Mouse (Mus musculus): ENCODE data around the gene Dpm3.

Gene Dpm3

DNA sequence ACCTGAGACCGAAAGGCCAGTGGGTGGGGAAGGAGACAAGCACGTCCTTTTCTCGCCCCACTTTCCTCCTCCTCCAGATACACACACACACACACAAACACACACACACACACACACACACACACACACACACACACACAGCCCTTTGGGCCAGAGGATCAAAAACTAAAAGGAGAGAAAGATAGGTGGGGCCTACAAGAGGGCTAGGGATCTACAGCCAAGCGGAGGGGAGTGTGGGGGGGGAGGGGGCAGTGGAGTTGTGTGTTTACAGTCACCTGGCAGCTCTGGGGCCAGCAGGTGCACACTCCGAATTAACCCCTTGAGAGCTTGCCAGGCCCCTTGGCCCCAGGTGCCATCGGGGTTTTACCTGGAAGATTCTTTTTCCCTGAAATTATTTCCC lies 26.5 kb upstream of the Dpm3 start:
- no peak for DNase-seq

- DNase-seq: no peak
Observed at GRCm38 (mm10) chr3:89233562-89234110, 25.5 kb upstream of the Dpm3 start.

- DNase-seq: no peak
Observed at GRCm38 (mm10) chr3:89236516-89236915, 22.6 kb upstream of the Dpm3 start.

- DNase-seq: no peak
Observed at GRCm38 (mm10) chr3:89237682-89238081, 21.5 kb upstream of the Dpm3 start.

- DNase-seq: no peak
Observed at GRCm38 (mm10) chr3:89238494-89238893, 20.7 kb upstream of the Dpm3 start.

DNA sequence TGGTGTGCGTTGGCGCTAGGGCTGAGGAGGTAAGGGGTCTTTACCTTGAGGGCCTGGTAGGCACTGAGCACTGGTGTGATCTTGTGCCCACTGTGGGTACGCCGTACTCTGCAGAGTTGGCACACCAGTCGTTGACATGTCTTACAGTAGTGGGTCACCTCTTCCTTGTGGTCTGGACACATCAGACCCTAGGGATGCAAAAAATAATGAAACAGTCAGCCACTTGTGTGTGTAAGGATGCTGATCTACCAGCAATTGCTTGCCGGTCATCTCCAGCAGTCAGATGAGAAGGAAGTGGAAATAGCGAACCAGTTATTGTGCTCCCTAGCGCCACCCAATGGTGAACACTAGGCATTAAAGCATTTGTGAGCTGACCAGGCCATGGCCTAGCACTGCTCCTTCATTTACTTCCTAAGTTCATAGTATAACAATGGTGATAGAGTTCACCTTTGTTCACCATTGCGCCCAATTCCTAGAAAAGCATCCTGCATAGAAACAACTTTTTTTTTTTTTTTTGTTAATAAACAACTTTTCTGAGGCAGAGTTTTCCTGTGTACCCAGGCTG lies 16.7 kb upstream of the Dpm3 start:
- no peak for DNase-seq

DNA sequence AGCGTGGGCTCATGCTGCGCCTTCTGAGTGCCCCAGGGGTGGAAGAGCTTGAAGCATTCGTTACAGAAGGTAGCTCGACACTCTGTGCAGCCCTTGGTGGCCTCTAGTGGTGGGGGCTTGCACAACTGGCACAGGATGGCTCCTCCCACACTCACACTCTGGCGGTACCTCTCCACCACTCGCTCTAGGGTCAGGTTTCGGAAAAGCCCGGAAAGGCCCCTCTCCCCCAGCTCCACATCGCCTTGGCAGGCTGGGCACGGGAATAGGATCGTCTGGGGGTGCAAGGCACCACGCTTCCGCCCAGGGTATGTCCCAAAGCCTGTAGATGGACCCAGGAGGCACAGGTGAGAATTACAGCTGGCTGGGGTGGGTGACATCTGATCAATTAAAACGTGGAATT lies 15.5 kb upstream of the Dpm3 start:
- DNase-seq: peak; percentile 67 to 77

DNA sequence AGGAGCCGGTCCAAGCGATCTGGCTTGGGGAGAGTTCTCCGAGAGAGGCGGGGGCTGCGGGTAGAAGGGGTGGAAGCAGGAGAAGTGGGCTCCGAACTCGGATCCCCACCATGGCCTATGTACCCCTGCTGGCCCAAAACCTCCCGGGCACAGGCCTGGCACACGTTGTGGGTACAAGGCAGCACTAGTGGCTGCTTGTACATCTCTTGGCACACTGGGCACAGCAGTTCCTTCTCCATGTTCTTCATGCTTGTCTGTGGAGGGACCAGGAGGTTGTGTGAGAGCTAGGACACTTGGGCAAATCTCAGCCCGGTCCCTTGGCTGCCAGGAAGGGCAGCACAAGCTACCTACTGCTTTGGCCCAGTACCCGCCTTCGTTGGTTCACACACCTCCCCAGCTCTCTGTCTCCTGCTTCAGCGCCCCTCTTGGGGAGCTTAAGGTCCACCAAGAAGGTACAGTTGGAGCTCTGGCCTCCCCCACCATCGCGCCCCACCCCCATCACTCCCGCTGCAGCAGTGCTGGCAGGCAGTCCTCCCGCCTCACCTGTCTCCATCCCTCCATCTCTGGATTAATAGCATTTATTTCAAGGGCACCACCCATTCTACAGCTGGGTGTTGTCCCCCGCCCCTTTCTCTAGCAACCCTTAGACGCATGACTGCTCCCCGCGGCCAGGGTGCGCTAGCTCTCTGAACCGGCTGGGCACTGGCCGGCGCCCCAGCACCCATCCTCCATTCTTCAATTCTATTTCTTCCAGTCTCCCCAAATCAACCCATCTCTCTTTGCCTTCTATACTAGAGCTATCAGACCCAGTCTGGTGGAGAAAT lies 14.8 kb upstream of the Dpm3 start:
- no peak for DNase-seq

DNA sequence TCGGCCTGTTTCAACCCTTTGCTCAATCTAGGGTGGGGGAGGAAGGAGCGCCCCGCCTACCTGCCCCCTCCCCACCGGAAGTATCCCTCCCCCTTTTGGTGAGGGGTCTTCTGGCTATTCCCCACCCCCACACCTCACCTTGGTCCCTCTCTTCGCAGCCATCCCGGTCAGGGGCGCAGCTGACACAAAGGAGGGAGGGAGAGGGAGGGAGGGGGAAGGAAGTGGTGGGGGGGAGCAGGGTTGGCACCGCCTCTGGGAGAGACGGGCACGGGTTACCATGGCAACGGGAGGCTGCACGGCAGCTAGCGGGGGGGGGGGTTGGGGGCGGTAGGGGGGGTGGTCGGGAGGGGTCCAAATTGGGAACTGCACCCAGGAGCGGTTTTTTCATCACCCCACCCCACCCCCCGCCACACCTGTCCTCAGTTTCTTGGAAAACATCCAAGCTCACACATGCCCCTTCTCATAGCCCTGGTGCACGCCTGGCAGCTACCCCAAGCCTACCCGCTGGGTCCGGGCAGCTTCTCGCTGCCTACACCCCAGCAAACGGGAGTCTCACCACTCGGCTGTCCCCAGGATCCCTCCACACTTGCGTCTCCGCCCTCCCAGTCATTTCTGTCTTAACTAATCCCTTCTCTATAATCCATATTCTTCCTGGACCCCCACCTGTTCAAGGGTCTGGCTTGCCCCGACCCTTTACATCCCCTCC lies 14.0 kb upstream of the Dpm3 start:
- DNase-seq: peak; percentile 32 to 56

DNA sequence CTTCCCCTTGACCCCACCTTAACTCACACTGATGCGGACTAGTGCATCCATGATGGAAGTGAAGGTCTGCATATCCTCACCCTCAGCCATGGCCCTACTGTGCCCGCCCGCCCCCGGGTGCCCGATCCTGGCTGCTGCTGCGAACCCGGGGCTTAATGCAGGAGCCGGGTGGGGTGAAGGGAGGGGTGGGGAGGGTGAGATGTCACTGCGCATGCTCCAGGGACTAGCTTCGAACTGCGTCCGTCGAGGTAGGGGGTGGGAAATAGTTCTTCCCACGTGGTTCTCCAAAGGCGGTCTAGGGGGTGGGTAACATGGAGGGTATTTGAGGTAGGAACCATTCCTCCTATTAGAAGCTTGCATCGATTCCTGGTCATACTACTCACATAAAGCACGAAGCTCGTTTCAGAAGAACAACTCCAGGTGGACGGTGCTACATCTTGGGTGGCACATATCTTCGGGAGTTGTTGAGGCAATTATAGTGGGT lies 13.4 kb upstream of the Dpm3 start, which contains the start of gene Krtcap2:
TSS of gene Krtcap2 (plus strand) at position 279 of the 484 bp plus-strand sequence.
- DNase-seq: peak in 1 of 2 experiments; percentile 47

DNA sequence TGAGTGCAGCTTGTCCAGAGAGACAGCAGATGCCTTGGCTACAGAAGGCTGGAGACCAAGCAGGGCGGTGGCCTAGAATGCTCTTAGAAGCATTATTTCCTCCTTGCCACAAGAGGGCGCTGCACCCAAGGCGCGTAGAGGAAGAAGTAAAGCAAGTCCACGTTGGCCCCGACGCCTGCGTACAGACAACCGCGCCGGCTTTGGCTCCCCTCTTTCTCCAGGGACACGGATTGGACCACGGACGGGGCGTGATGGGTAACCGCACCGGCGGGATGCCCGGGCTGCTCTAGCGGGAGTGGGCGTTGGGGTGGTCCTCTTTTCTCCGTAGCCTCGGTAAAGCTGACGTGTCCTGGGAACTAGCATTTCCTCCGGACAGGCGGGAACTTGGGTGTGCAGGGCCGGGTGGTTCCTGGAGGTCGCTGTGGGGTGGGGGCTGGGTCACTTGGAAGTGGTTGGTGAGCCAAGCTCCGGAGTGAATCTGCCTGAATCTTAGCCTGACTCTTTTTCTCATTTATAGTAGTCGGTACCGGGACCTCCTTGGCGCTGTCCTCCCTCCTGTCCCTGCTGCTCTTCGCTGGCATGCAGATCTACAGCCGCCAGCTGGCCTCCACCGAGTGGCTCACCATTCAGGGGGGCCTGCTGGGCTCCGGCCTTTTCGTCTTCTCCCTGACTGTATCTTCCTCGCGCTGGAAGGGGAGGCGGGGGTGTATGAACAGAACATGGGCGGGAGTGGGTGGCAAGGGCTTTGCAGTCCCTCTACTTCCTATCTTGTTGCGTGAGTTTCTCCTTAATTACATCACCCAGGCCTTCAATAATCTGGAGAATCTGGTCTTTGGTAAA lies 12.7 kb upstream of the Dpm3 start, which contains the start of gene Trim46:
TSS of gene Trim46 (minus strand) at position 49 of the 840 bp plus-strand sequence.
- DNase-seq: peak; percentile 73 to 75

GRCm38 (mm10) chr3:89247466-89247865 lies 11.7 kb upstream of the Dpm3 start:
- DNase-seq: no peak

GRCm38 (mm10) chr3:89250435-89251040 lies 8.6 kb upstream of the Dpm3 start:
- DNase-seq: peak; percentile 41 to 56

GRCm38 (mm10) chr3:89251365-89251895 lies 7.7 kb upstream of the Dpm3 start:
- DNase-seq: peak; percentile 70 to 80

DNA sequence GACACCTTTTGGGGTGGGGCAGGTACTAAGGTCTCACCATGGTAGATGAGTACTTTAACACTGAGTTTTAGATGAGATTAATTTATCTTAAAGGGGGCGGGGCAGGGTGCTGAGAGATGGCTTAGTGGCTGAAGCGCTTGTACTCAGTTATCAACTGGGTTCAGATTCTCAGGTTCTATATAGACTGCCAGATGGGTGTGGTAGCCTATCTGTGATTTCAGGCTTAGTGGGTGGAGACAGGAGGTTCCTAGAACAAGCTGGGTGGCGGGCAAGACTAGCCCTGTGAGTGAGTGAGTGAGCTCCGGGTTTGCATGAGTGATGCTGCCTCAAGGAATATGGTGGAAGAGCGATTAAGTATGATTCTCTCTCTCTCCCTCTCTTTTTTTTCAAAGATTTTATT lies 4.2 kb upstream of the Dpm3 start:
- no peak for DNase-seq

DNA sequence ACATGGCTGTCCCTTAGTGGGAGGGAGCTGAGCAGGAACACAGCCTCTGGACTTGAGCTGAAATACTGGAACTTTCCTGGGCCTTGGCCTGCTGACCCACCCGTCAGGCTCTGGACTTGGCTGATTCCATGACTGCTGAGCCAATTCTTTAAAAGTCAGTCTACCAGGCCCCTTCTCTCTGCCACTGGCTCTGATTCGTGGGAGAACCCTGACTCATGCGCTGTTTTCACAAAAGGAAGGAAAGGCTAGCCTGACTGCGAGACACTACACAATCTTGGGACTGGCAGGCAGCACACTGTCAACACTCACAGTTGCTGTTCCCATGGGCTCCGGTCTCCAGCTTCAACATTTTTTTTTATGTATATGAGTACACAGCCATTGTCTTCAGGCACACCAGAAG lies 3.0 kb upstream of the Dpm3 start:
- no peak for DNase-seq

- no peak for DNase-seq
Observed at GRCm38 (mm10) chr3:89260211-89260610, 1.1 kb downstream of the Dpm3 start.

- no peak for DNase-seq
Observed at GRCm38 (mm10) chr3:89262417-89262816, 3.3 kb downstream of the Dpm3 start.

GRCm38 (mm10) chr3:89266439-89266893 lies 7.3 kb downstream of the Dpm3 start:
- DNase-seq: peak; percentile 67 to 77

- no peak for DNase-seq
Observed at GRCm38 (mm10) chr3:89268916-89269315, 9.8 kb downstream of the Dpm3 start.

GRCm38 (mm10) chr3:89270051-89270755 lies 11.0 kb downstream of the Dpm3 start, which contains the start of gene Slc50a1:
Slc50a1 (minus strand) TSS chr3:89270570.
- peak; percentile 72 to 74 for DNase-seq
